Mouse (Mus musculus): ENCODE data around the gene Bcl7b.

Bcl7b gene

DNA sequence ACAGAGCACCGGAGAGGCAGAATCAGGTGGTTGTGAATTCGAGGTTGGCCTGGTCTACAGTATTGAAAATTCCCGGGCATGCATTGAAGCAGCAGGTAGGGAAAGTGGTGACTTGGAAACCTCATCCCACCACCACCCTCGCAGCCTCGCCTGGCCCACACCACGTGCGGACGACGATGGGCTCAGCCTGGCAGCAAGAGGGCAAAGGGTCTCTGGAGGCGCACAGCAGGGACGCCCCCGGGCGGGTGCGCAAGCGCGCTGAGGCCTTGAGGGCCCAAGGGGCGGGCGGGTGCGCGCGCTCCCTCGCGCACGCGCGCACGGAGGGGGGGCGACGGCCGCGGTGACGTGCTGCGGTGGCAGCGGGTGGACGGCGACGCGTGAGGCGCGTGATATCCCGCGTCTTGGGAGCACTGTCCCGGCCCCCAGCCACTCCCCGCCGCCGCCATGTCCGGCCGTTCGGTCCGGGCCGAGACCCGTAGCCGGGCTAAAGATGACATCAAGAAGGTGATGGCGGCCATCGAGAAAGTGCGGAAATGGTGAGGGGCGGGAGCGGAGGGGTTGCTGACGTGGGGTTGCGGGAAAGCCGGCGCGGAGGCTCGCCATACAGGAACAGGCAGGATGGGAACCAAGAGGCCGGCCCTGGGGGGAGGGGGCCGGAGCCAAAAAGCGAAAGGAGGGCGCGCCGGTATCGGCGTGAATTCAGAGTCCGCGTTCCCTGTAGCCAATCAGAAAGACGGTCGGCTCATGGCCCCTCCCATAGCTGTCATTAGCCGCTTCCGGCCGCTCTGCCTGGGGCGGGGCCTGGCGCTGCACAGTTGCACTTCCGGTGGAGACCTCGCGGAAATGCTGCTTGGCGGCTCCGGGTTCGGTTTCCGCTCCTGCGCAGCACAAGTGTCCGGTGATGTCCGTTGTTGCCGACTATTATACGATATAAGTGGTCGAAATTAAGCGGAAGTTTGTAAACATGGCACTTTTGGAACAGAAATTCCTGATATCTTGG lies at the start of gene Bcl7b:
Bcl7b (plus strand) TSS at position 221 of the 1,000 bp plus-strand sequence.
- DNase-seq (ENCODE audit: low read depth, low spot score), result peak; percentile 97

DNA sequence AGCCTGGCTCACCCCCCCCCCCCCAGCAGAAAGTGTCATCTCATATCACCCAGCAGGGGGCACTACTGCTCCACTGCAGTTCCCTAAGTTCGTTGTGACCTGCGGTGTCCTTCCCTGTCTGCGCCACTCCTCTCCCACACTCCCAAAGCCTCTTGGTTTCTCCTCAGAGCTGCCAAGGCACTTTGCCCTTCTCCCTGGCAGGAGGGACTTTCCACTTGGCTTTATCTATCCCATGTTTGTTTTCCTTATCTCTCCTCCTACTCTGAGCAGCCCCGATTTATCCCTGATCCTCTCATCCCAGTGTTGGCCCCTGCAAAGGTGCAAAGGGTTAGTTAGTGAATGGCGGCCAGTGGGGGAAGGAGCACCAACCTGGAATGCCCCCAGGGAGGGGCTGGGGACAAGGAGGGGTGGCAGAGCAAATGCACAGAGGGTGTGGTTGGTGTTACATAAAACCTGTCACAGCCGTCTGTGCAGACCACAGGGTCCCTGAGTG lies 49.4 kb upstream of the Bcl7b start:
- DNase-seq (ENCODE audit: low read depth, low spot score), result peak; percentile 76

DNA sequence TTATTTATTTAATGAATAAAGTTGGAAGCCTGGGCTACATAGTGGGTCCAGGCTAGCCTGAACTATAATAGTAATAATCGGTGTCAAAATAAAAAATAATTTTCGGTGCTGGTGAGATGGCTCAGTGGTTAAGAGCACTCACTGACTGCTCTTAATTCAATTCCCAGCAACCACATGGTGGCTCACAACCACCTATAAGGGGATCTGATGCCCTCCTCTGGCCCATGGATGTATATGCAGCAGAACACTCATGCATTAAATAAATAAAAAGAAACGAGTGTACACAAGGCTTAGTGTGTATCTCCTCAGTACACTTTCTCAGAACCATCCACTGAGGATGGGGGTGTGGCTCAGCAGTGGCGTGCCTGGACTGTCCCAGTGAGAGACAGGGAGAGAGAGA lies 47.3 kb upstream of the Bcl7b start:
- no peak for DNase-seq (ENCODE audit: low read depth, low spot score)

DNA sequence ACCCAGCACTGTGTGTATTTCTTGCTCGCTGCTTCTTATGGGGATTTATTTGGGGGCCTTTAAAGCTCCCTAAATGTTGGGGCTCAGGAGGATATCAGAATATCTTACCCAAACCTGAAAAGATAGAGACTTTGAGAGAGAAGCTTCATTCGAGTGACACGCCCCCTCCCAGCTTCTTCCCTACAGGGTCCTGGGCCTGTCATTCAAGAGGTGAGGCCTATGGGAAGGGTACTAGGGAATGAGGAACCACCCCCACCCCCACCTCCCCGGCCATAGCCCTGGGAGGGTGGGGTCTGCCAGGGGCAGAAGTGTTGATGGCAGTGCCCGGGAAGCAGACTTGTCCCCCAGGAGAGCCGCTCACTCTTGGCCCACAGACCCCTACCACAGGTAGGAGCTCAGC lies 42.0 kb upstream of the Bcl7b start:
- no peak for DNase-seq (ENCODE audit: low read depth, low spot score)

DNA sequence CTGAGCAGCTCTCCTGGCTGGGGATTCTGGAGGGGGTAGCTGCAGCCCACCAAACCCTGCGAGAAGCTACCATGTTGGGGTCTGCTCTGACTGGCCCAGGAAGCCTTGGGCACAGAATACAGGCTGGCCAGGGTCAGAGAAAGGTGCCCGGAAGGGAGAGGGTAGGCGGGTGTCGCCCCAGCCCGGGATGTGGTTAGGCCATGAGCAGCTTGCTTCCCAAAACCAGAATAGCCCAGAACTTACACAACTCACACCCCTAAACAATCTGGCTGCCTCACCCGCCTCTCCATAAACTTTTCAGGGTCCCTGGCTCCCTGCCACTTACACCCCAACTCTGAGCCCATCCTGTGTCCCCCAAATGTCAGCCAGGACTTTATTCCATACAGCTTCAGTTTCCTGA lies 40.4 kb upstream of the Bcl7b start:
- no peak for DNase-seq (ENCODE audit: low read depth, low spot score)

DNA sequence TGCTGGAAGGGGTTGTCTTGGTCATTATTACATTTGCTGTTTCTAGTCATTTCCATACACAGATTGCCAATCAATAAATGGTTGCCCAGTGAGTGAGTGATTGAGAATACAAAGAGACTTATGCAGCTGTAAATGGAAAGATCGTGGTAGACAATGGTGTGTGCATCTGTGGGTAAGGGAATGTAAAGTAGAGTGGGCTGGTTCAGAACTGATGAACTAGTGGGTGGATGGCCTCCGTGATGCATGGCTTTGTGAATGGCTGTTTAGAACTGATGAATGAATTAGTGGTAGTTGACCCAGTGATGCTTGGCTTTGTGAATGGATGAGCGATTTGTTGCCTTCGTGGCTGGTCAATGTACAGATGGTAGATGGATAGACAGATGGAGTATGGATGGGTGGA lies 38.3 kb upstream of the Bcl7b start:
- no peak for DNase-seq (ENCODE audit: low read depth, low spot score)

DNA sequence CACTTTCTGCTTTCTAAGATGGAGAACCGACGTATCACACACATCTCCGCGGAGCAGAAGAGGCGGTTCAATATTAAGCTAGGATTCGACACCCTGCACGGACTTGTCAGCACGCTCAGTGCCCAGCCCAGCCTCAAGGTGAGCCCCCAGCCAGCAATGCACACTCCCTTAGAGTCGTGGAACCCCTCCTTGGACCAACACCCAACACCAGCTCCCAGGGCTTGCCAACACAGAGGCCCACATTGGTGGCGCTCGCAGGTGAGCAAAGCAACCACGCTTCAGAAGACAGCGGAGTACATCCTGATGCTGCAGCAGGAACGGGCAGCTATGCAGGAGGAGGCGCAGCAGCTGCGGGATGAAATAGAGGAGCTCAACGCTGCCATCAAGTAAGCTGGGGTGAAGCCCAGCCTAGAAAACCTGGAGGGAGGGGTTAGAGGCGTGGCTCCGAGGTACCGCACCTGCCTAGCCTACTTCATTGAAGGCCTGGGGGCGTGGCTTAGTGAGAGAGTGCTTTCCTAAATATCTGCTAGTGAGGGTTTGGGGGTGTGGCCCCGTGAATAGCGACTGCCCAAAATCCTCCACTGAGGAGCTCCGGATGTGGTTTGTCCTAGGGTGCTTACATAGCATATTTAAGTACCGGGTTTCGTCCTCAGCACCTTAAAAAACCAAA lies 34.2 kb upstream of the Bcl7b start:
- DNase-seq (ENCODE audit: low read depth, low spot score), result no peak

DNA sequence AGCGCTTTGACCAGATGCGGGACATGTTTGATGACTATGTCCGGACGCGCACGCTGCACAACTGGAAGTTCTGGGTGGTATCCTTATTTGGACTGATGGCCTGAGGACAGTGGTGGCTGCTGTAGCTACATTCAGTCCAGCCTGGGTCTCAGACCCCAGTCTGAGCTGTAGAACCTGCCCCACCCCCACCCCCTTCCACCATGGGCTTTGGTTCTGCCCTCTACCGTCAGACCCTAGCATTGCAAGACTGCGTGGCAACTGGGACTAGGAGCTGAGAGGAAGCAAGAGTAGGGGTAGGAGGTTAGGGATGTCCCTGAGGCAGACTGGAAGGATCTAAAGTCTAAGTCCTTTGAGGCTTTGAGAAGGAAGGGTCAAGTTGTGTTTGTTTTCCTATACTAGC lies 33.5 kb upstream of the Bcl7b start:
- no peak for DNase-seq (ENCODE audit: low read depth, low spot score)

DNA sequence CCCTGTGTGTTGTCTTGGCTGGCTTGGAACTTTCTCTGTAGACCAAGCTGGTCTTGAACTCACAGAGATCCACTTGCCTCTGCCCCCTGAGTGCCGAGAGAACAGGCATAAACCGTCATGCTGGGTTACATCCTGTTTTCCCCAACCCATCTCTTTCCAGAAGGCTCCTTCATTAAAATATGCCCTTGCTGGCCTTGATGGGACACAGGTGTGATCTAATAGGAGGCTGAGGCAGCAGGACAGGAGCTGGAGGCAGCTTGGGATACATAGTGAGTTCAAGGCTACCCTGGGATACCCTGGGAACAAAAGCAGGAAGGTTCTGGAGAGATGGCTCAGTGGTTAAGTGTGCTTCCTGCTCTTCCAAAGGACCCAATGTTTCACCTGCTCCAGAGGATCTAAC lies 28.2 kb upstream of the Bcl7b start:
- DNase-seq (ENCODE audit: low read depth, low spot score), result no peak

DNA sequence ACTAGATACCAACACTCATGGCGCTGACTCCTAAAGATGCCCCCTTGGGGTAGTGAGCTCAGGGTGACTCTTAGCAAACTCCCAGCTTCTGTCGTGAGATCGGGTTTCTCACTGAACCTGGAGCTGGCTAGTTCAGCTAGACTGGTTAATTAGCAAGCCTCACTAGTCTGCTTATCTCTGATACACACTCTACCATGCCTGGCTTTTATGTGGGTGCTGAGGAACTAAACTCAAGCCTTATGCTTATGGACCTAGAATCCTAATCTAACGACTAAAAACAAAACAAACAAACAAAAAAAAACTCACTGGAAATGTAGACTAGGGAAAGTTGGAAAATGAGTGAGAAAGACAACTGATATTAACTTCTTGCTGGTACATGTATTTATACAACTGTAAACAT lies 23.6 kb upstream of the Bcl7b start:
- DNase-seq (ENCODE audit: low read depth, low spot score), result no peak

DNA sequence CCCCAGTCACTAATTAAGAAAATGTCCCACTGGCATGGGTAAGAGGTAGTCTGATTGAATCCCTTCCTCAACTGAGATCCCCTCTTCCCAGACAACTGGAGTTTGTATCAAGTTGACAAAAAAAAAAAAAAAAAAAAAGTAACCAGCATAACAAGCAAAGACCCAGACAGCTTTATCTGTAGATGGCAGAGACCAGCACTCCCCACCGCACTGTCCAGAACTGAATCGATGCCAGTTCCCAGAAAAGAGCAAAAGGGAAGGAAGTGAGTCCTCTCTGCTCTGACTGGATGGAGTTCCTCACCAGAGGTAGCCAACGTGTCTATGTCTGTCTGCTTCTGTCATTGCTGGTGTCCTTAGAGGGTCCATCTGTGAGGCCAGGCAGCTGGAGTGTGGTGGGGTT lies 22.6 kb upstream of the Bcl7b start:
- DNase-seq (ENCODE audit: low read depth, low spot score), result no peak

DNA sequence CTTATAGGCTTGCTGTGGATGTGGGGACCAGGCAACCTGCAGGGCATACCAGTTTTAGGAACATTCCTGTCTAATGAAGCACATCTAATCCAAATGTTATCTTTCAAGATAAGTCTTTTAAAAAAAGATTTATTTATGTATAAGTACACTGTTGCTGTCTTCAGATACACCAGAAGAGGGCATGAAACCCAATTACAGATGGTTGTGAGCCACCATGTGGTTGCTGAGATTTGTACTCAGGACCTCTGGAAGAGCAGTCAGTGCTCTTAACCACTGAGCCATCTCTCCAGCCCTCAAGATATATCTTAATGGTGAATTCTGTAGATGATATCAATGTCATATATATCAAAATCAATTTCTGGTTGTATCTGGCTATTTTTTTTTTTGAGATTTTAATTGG lies 22.1 kb upstream of the Bcl7b start:
- no peak for DNase-seq (ENCODE audit: low read depth, low spot score)

DNA sequence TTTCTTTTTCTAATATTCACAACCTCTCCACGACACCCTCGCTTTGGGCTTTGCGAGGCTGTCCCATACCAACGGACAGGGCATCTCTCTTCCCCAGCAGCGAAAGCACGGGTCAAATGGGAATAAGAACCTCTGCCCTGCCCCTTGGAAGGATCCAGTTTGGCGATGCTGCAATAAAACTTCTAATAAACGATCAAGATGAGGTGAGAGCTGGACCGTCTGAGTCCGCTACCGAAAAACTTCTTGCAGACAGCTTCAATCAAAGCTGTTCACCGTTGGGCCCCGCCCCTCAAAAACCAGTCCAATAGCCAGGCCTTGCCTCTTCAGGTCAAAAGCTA lies 19.4 kb upstream of the Bcl7b start:
- no peak for DNase-seq (ENCODE audit: low read depth, low spot score)

DNA sequence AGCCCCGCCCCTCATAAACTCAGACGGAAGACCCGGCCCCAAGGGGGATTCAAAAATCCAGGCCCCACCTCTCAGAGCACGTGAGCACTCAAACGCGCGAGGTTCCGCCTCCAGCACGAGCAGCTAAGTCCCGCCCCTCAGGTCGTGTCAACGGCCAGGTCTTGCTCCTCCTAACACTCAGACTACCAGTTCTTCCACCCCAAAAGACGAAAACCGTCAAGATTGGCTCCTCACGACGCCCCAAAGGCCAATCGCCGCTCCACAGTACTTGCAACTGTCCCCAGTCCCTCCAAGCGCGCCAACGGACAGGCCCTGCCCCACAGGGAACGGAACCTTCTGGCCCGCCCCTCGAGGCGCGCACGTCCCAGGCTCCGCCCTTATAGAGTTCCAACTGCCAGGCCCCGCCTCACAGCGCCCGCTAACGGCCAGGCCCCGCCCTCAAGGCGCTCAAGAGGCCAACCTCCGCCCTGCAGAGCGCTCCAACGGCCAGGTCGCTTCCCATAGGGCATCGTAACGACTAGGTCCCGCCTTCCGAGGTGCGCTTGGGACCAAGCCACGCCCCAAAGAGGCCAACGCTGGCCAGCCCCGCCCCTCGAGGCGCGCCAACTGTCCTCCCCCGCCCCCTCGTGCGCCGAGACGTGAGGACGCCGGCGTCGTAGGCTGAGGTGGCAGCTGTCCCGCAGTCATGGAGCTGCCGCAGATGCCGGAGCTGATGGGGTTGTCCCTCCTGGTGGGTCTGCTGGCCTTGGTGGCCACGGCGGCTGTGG lies 18.8 kb upstream of the Bcl7b start, which contains the start of gene Tbl2:
Tbl2 (plus strand) TSS at position 605 of the 767 bp plus-strand sequence.
- peak; percentile 99 for DNase-seq (ENCODE audit: low read depth, low spot score)

DNA sequence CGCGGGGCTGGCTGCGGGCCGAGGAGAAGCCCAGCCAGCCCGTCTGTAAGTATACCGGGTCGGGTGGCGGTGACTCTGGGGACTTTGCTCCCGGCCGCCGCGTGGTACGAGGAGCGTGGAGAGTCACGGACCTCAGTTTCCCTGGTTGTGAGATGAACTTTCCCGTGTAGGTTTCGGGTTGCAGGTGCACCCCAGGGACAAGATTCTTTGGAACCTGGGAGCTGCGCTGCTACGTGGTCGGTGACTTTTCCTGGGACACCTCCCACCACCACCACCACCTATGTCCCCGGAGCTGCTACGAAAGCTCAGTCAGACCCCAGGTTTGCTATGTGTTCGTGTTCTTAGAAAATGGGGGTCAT lies 18.3 kb upstream of the Bcl7b start:
- no peak for DNase-seq (ENCODE audit: low read depth, low spot score)

DNA sequence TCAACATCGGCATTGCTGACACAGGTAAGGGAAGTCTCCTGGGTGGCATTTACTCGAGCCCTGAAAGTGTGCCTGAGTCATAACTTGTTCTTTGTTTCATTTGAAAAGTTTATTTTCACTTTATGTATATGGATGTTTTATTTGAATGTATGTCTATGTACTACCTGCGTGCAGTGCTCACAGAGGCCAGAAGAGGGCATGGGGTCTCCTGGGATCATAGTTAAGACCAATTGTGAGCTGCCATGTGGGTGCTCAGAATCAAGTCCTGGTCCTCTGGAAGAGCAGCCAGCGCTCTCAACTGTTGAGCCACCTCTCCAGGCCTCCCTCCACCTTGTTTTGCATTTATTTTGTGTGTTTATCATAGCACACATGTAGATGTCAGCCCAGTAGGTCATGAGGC lies 11.6 kb upstream of the Bcl7b start:
- DNase-seq (ENCODE audit: low read depth, low spot score), result no peak

DNA sequence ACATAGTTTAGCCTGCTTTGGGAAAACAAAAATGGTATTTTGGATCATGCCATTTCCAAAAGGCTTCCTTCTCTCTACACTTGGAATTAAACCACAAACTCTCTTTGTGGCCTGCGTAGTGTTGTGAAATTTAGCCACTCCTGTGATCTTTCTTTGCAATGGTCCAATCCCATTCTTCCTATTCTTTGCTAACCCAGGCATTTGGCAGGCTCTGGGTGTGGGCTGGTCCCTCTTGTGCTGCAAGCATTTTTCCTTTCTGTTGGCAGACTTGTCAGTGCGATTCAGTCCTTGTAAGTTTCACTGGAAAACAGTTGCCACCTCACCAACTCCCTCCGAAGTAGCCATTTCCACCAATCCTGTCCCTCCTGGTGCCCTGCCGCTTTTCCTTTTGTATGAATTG lies 6.9 kb upstream of the Bcl7b start:
- peak; percentile 68 for DNase-seq (ENCODE audit: low read depth, low spot score)

DNA sequence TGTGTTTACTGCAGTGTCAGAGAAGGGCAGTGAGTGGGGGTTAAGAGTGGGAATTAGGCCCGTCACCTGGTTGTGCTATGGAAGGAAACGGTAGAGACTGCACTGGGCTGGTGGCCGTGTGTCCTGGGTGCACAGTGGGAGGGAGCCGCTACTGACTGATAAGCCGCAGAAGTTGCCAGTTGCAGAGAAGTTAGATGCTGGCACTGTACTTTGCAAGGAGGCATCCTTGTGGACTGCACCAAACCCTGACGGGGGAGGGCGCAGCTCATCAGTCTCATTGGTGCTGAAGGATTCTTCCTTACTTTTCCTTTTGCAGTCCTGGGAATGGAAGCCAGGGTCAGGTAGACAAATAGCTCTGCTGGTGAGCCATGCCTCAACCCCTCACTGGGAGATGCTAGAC lies 6.4 kb upstream of the Bcl7b start:
- DNase-seq (ENCODE audit: low read depth, low spot score), result no peak

DNA sequence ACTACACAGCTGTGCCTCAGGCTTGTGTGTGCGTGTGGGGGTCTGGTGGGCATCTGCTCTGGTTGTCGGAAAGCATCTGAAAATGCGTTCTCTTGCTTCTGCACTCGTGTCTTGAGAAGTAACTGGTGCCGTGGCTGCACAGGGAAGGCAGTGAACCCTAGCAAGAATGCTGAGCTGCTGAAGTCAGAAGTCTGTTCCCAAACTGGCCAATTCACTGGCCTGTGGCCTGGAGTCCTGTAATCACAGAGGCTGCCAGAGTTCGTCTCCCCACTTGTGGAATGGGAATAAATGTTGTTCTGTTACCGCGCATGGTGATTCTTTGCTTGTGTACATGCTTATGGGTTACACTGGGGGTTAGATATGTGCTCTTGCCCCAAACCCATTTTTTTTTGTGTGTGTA lies 5.7 kb upstream of the Bcl7b start:
- no peak for DNase-seq (ENCODE audit: low read depth, low spot score)

DNA sequence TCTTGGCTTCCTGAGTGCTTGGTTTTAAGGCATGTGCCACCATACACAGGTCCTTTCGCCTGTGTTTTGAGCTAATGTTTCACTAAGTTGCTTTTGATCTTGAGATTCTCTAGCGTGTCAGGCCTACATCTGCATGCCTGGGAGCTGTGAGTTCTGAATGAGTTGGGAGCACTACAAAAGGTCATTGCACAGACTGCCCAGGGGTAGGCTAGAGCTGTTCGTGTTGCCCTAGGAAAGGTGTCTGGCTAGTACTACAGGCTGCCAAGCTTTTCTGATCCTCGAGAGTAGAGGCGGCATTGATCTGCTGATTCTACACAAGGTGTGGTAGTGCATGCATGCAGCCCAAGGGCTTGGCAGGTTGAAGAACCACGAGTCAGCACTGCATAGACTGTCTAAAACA lies 5.3 kb upstream of the Bcl7b start:
- DNase-seq (ENCODE audit: low read depth, low spot score), result no peak

DNA sequence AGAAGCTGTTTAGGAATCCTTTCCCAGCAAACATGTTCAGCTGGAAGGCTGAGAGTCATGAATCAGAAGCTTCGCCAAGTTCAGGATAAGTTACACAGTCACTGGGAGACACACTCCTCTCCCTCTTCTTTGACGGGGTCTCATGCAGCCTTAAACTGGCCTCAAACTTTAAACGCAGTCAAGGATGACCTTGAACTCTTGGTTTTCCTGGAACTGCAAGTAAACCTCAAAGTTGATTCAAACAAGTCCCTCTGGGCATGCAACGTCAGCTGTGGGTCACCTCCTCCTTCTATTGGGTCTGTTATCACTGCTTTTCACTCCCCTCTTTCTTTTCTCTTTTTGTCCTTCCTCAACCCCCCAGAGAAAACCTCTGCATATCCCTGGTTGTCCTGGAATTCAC lies 1.2 kb upstream of the Bcl7b start:
- no peak for DNase-seq (ENCODE audit: low read depth, low spot score)

DNA sequence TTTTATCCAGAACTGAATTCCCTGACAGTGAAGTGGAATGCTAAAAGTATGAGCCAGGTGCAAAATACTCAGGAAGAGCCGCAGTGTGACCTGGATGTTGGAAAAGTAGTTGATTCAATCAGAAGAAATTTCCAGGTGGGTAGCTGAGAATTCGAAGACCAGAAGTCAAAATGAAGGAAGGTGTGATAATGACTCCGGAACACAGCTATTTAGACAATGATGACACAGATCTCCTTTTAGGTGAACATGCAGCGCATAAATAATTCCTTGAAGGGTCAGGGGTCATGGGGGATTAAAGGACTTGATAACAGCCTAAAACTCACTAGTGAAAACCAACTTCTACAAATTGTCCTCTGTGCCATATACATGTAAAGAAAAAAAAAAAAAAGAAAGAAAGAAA lies 614 bp upstream of the Bcl7b start:
- no peak for DNase-seq (ENCODE audit: low read depth, low spot score)

All from skeletal muscle tissue, adult 2 months (tissue).